Mouse (Mus musculus) brain, embryonic 14.5 days (tissue): ENCODE results near the gene Tmcc3. TPM values are rescaled to one million over a fixed set of nuclear protein-coding genes. Genes with fewer than 3 reads are reported as not detected.

Source experiments
- DNase-seq: peaks from one replicate; pipeline ENCODE4 v3.0.0-alpha.2; 2011; ENCODE audit warnings: low read depth
- CTCF ChIP-seq: fragments of 200-500 bp; IDR thresholded peaks from 2 replicates; pipeline ENCODE4 v1.5.1; 2012; ENCODE audit warnings: inconsistent platforms, mild to moderate bottlenecking, moderate library complexity, borderline replicate concordance; ENCODE audit not compliant: insufficient read depth, insufficient read length; ENCODE audit errors: extremely low read depth
- POLR2A ChIP-seq: fragments of 200-500 bp; IDR thresholded peaks from 2 replicates; pipeline ENCODE4 v1.6.1; 2012; ENCODE audit warnings: mild to moderate bottlenecking, inconsistent platforms, borderline replicate concordance; ENCODE audit not compliant: poor library complexity, insufficient read depth, insufficient read length, severe bottlenecking; ENCODE audit errors: extremely low read depth
- polyA plus RNA-seq: library from polyadenylated mRNA; depleted of rRNA; stranded (reverse); fragments of >200 nt; gene quantifications from 2 replicates; pipeline ENCODE4 v1.2.3, GENCODE M21; 2012

Gene Tmcc3
- polyA plus RNA-seq, 1 experiment, result 7.2 TPM

GRCm38 (mm10) chr10:94343581-94343980 is 31.8 kb downstream of the Tmcc3 start:
- peak; percentile 36 for DNase-seq
- TF ChIP-seq POLR2A (no peak), CTCF (no peak)

- TF ChIP-seq CTCF (no peak), POLR2A (no peak)
- DNase-seq, result no peak
Measured at GRCm38 (mm10) chr10:94344631-94345417, 33.1 kb downstream of the Tmcc3 start.

GRCm38 (mm10) chr10:94345509-94346252 is 33.9 kb downstream of the Tmcc3 start:
- DNase-seq, result no peak
- TF ChIP-seq POLR2A, result no peak
- no peak for TF ChIP-seq CTCF

GRCm38 (mm10) chr10:94346596-94346995 is 34.8 kb downstream of the Tmcc3 start:
- DNase-seq, result no peak
- TF ChIP-seq CTCF (no peak), POLR2A (no peak)

- TF ChIP-seq POLR2A (no peak), CTCF (no peak)
Measured at GRCm38 (mm10) chr10:94347296-94347695, 35.5 kb downstream of the Tmcc3 start.

GRCm38 (mm10) chr10:94347959-94348358 is 36.2 kb downstream of the Tmcc3 start:
- no peak for TF ChIP-seq CTCF
- TF ChIP-seq POLR2A, result no peak
- DNase-seq, result no peak

More at GRCm38 (mm10) chr10:94347296-94347695, 35.5 kb downstream of the Tmcc3 start:
- DNase-seq, result no peak

- peak; percentile 24 for DNase-seq
Measured at GRCm38 (mm10) chr10:94350207-94350606, 38.5 kb downstream of the Tmcc3 start.

GRCm38 (mm10) chr10:94350896-94351661 is 39.3 kb downstream of the Tmcc3 start:
- DNase-seq, result no peak

More at GRCm38 (mm10) chr10:94350207-94350606, 38.5 kb downstream of the Tmcc3 start:
- TF ChIP-seq POLR2A (no peak), CTCF (no peak)

GRCm38 (mm10) chr10:94352172-94352876 is 40.6 kb downstream of the Tmcc3 start:
- no peak for TF ChIP-seq CTCF
- TF ChIP-seq POLR2A, result no peak
- DNase-seq, result no peak

More at GRCm38 (mm10) chr10:94350896-94351661, 39.3 kb downstream of the Tmcc3 start:
- no peak for TF ChIP-seq POLR2A
- TF ChIP-seq CTCF, result no peak

- no peak for DNase-seq
- TF ChIP-seq CTCF, result no peak
- no peak for TF ChIP-seq POLR2A
Measured at GRCm38 (mm10) chr10:94352877-94353853, 41.4 kb downstream of the Tmcc3 start.

GRCm38 (mm10) chr10:94354005-94354404 is 42.3 kb downstream of the Tmcc3 start:
- no peak for TF ChIP-seq CTCF
- TF ChIP-seq POLR2A, result no peak
- DNase-seq, result no peak

GRCm38 (mm10) chr10:94354427-94354826 is 42.7 kb downstream of the Tmcc3 start:
- DNase-seq, result no peak
- no peak for TF ChIP-seq POLR2A
- no peak for TF ChIP-seq CTCF
